Mouse (Mus musculus) forebrain, embryonic 14.5 days (tissue): ENCODE data around the gene Cyb561d2. TPM values are rescaled to one million over a fixed set of nuclear protein-coding genes. Genes with fewer than 3 reads are reported as not detected.

ENCODE experiments used
- ATAC-seq: fragments of 200-750 bp; cut with Nextera tagmentation; 2 replicates; pipeline ENCODE4 v1.8.0; 2017; ENCODE audit warnings: mild to moderate bottlenecking, moderate library complexity
- DNase-seq: peaks from one replicate; pipeline ENCODE4 v3.0.0-alpha.2; 2015; ENCODE audit warnings: low spot score
- H3K27ac ChIP-seq: fragments of 300-500 bp; sonication (generic); 2 replicates; pipeline ENCODE4 v1.5.1; 2014; ENCODE audit warnings: low read depth, mild to moderate bottlenecking, control low read depth, low read length, moderate library complexity
- H3K27me3 ChIP-seq: fragments of 300-500 bp; sonication (generic); replicated peaks from 2 replicates; pipeline ENCODE4 v1.6.1; 2014; ENCODE audit warnings: low read length, control low read depth, mixed read lengths; ENCODE audit not compliant: control insufficient read depth, insufficient read depth
- H3K36me3 ChIP-seq: fragments of 300-500 bp; sonication (generic); 2 replicates; pipeline ENCODE4 v1.6.1; 2014; ENCODE audit warnings: low read length, control low read depth; ENCODE audit not compliant: control insufficient read depth, insufficient read depth
- H3K4me1 ChIP-seq: fragments of 300-500 bp; sonication (generic); 2 replicates; pipeline ENCODE4 v1.6.1; 2014; ENCODE audit warnings: antibody characterized with exemption, low read length, control low read depth; ENCODE audit not compliant: control insufficient read depth, insufficient read depth
- H3K4me2 ChIP-seq: fragments of 300-500 bp; sonication (generic); 2 replicates; pipeline ENCODE4 v1.6.1; 2014; ENCODE audit warnings: mild to moderate bottlenecking, control low read depth, low read length
- H3K4me3 ChIP-seq: fragments of 300-500 bp; sonication (generic); 2 replicates; pipeline ENCODE4 v1.5.1; 2014; ENCODE audit warnings: low read depth, low read length, control low read depth
- H3K9ac ChIP-seq: fragments of 300-500 bp; sonication (generic); 2 replicates; pipeline ENCODE4 v1.6.1; 2014; ENCODE audit warnings: mild to moderate bottlenecking, low read length, control low read depth, moderate library complexity
- H3K9me3 ChIP-seq: fragments of 300-500 bp; sonication (generic); replicated peaks from 2 replicates; pipeline ENCODE4 v1.6.1; 2016; ENCODE audit warnings: low read length, control low read depth, mixed read lengths; ENCODE audit not compliant: control insufficient read depth
- WGBS: fragments of 180-500 bp; shearing (Covaris S2); extraction: QIAGEN DNeasy Blood & Tissue Kit; methylation state at CpG from one replicate; pipeline ENCODE4 v1.1.7; 2014; 5-methylcytosine and 5-hydroxymethylcytosine counted together
- polyA plus RNA-seq: library from polyadenylated mRNA; unstranded; fragments of >200 nt; fragmentation: Nextera tagmentation; extraction: Ambion mirVana; gene quantifications from 2 replicates; pipeline ENCODE4 v1.2.1, GENCODE M21; 2014

Cyb561d2 gene
- polyA plus RNA-seq: 33.1 and 38.0 TPM in 2 replicates

GRCm38 (mm10) chr9:107541474-107542351, at the start of gene Cyb561d2, which contains the start of gene Nprl2:
TSS of gene Cyb561d2 (minus strand) at chr9:107542193.
TSS of gene Nprl2 (plus strand) at chr9:107542226.
- WGBS: under 1% methylated on average over 46 of the region's 46 CpGs
- DNase-seq: peak; percentile 97

GRCm38 (mm10) chr9:107590773-107591060, 48.7 kb upstream of the Cyb561d2 start:
- no peaks in the 10 kb centered on the region for H3K27me3 ChIP-seq
- peaks cover 45% of the 10 kb centered on the region for H3K36me3 ChIP-seq
- DNase-seq: no peak
- H3K9ac ChIP-seq: no peak overlapping the region
- ATAC-seq: no peak
- no peak overlapping the region for H3K4me2 ChIP-seq
- peaks cover 6% of the 10 kb centered on the region for H3K4me1 ChIP-seq
- H3K27ac ChIP-seq: no peak overlapping the region
- no peak overlapping the region for H3K4me3 ChIP-seq
- no peaks in the 10 kb centered on the region for H3K9me3 ChIP-seq
- 90% methylated on average over 6 of the region's 6 CpGs for WGBS

More at GRCm38 (mm10) chr9:107541474-107542351, at the start of gene Cyb561d2, which contains the start of gene Nprl2:
- Histone ChIP-seq H3K36me3 (peaks cover 50% of the 10 kb centered on the region), H3K27ac (peak within 1 kb of the TSS; percentile 27; the same call in 1 of the 2 replicates), H3K4me1 (peaks cover 22% of the 10 kb centered on the region), H3K4me2 (peak within 1 kb of the TSS; percentile 95), H3K9ac (peak within 1 kb of the TSS; percentile 69), H3K9me3 (no peaks in the 10 kb centered on the region), H3K4me3 (peak within 1 kb of the TSS; percentile 62), H3K27me3 (no peaks in the 10 kb centered on the region)
- peak; percentile 91 for ATAC-seq

- DNase-seq: no peak
- Histone ChIP-seq H3K4me2 (no peak overlapping the region), H3K27ac (no peak overlapping the region), H3K4me1 (peaks cover 6% of the 10 kb centered on the region), H3K36me3 (peaks cover 45% of the 10 kb centered on the region), H3K9ac (no peak overlapping the region), H3K27me3 (no peaks in the 10 kb centered on the region), H3K4me3 (no peak overlapping the region), H3K9me3 (no peaks in the 10 kb centered on the region)
- no peak for ATAC-seq
- 92% methylated on average over 25 of the region's 25 CpGs for WGBS
These were observed 48.2 kb upstream of the Cyb561d2 start for GRCm38 (mm10) chr9:107590058-107590772.

- peaks cover 6% of the 10 kb centered on the region for H3K4me1 ChIP-seq
- 5% methylated on average over 33 of the region's 33 CpGs for WGBS
- no peak overlapping the region for H3K27ac ChIP-seq
- peak overlapping the region; percentile 68 for H3K4me3 ChIP-seq
- no peaks in the 10 kb centered on the region for H3K9me3 ChIP-seq
- H3K27me3 ChIP-seq: no peaks in the 10 kb centered on the region
- DNase-seq (peak; percentile 45), ATAC-seq (no peak; the same call in 1 of the 2 replicates)
- H3K4me2 ChIP-seq: peak overlapping the region; percentile 89
- H3K36me3 ChIP-seq: peaks cover 36% of the 10 kb centered on the region
- H3K9ac ChIP-seq: peak overlapping the region; percentile 69
These were observed 46.0 kb upstream of the Cyb561d2 start for GRCm38 (mm10) chr9:107587833-107588639.

DNA sequence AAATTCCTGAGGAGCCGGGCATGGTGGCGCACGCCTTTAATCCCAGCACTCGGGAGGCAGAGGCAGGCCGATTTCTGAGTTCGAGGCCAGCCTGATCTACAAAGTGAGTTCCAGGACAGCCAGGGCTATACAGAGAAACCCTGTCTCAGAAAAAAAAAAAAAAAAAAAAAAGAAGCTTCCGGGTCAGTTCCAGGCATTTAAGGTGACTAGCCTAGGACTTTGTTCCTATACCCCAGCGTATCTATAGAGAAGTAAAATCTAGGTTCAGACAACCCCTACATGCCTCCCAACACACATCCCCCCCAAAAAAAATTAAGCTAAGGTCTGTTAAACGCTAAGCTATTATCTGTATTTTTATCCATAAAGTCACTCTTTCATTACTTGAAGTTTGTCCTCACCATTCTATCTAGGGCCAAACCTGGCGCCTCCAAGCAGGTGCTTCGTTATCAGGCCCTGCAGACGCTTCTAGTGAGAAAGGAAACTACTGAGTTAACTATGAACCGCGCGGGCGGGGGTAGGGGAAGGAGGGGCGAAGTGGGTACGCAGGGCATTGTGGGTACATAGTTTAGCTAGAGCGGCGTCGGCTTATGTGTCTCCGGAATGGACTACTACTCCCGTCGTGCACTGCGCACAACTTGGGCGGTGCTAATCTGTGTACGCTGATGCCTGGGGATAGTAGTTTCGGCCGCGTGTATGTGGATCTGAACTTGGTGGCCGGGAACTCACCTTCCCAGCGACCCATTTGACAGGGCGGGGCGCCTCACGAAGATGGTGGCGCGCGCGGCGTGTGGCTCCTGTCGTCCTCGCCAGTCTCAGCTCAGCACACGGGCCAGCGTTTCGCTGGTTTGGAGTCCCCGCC, 45.2 kb upstream of the Cyb561d2 start, which contains the start of gene Ifrd2:
Gene Ifrd2 (plus strand): TSS at position 669 of the 859 bp plus-strand sequence.
- H3K27me3 ChIP-seq: no peaks in the 10 kb centered on the region
- ATAC-seq (peak; percentile 100), DNase-seq (peak; percentile 100)
- peaks cover 6% of the 10 kb centered on the region for H3K4me1 ChIP-seq
- H3K9ac ChIP-seq: peak within 1 kb of the TSS; percentile 69
- no peaks in the 10 kb centered on the region for H3K9me3 ChIP-seq
- H3K4me3 ChIP-seq: peak within 1 kb of the TSS; percentile 68
- peak within 1 kb of the TSS; percentile 89 for H3K4me2 ChIP-seq
- 14% methylated on average over 46 of the region's 46 CpGs for WGBS
- peaks cover 34% of the 10 kb centered on the region for H3K36me3 ChIP-seq
- H3K27ac ChIP-seq: peak within 1 kb of the TSS; percentile 11; the same call in 1 of the 2 replicates

DNA sequence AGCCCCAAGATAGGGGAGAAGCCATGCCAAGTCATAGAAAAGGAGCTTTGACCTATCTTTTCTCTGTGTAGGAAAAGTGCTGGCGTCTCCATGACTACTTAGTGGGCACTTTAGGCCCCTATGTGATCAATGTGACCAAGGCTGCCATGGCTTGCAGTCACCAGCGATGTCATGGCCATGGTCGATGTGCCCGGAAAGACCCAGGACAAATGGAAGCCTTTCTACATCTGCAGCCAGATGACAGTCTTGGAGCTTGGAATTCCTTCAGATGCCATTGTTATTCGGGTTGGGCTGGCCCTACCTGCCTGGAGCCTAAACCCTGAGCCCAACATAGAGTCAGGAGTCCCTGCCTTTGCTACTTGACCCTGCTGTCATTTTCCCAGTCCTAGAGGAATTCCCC, 44.5 kb upstream of the Cyb561d2 start:
- no peaks in the 10 kb centered on the region for H3K9me3 ChIP-seq
- DNase-seq (no peak), ATAC-seq (no peak)
- no peak overlapping the region for H3K4me3 ChIP-seq
- no peak overlapping the region for H3K4me2 ChIP-seq
- peaks cover 6% of the 10 kb centered on the region for H3K4me1 ChIP-seq
- no peak overlapping the region for H3K27ac ChIP-seq
- no peaks in the 10 kb centered on the region for H3K27me3 ChIP-seq
- peaks cover 27% of the 10 kb centered on the region for H3K36me3 ChIP-seq
- H3K9ac ChIP-seq: no peak overlapping the region
- WGBS: 95% methylated on average over 5 of the region's 5 CpGs

GRCm38 (mm10) chr9:107583174-107583573, 41.2 kb upstream of the Cyb561d2 start:
- WGBS: 90% methylated on average over 14 of the region's 14 CpGs
- no peak overlapping the region for H3K9ac ChIP-seq
- no peak overlapping the region for H3K27ac ChIP-seq
- DNase-seq (no peak), ATAC-seq (no peak)
- H3K4me1 ChIP-seq: peaks cover 15% of the 10 kb centered on the region
- no peaks in the 10 kb centered on the region for H3K9me3 ChIP-seq
- H3K4me3 ChIP-seq: no peak overlapping the region
- H3K36me3 ChIP-seq: peaks cover 11% of the 10 kb centered on the region; the same call in 1 of the 2 replicates
- H3K4me2 ChIP-seq: no peak overlapping the region
- H3K27me3 ChIP-seq: no peaks in the 10 kb centered on the region
